Mouse (Mus musculus): ENCODE results near the gene Fam166b.
A peak's percentile ranks its signal among the peaks of the same experiment; 100 is the strongest.

Gene Fam166b

GRCm38 (mm10) chr4:43428180-43428861 lies 613 bp downstream of the Fam166b start:
- no peak for DNase-seq

GRCm38 (mm10) chr4:43427501-43428179 lies 1.3 kb downstream of the Fam166b start:
- no peak for DNase-seq

GRCm38 (mm10) chr4:43426487-43426886 lies 2.4 kb downstream of the Fam166b start:
- no peak for DNase-seq

- no peak for DNase-seq
These were observed 3.1 kb downstream of the Fam166b start for GRCm38 (mm10) chr4:43425648-43426380.

- DNase-seq = no peak
These were observed 3.7 kb downstream of the Fam166b start for GRCm38 (mm10) chr4:43425197-43425596.

GRCm38 (mm10) chr4:43424072-43424471 lies 4.9 kb downstream of the Fam166b start:
- DNase-seq = no peak

GRCm38 (mm10) chr4:43423267-43423934 lies 5.5 kb downstream of the Fam166b start:
- DNase-seq = peak; percentile 83 to 89

- no peak for DNase-seq
These were observed 7.2 kb downstream of the Fam166b start for GRCm38 (mm10) chr4:43421632-43422240.

GRCm38 (mm10) chr4:43420305-43420704 lies 8.6 kb downstream of the Fam166b start:
- peak; percentile 80 to 88 for DNase-seq

- no peak for DNase-seq
These were observed 9.1 kb downstream of the Fam166b start for GRCm38 (mm10) chr4:43419801-43420281.

- DNase-seq = peak; percentile 49 to 62
These were observed 9.8 kb downstream of the Fam166b start for GRCm38 (mm10) chr4:43418973-43419656.

- no peak for DNase-seq
These were observed 10.5 kb downstream of the Fam166b start for GRCm38 (mm10) chr4:43418450-43418849.

- DNase-seq = no peak
These were observed 11.5 kb downstream of the Fam166b start for GRCm38 (mm10) chr4:43417269-43418062.

GRCm38 (mm10) chr4:43416071-43416490 lies 12.9 kb downstream of the Fam166b start:
- no peak for DNase-seq

GRCm38 (mm10) chr4:43415221-43416070 lies 13.5 kb downstream of the Fam166b start:
- no peak for DNase-seq

- no peak for DNase-seq
These were observed 14.2 kb downstream of the Fam166b start for GRCm38 (mm10) chr4:43414761-43415160.

- DNase-seq = no peak
These were observed 21.6 kb downstream of the Fam166b start for GRCm38 (mm10) chr4:43407071-43407920.

- DNase-seq = peak; percentile 72 to 83
These were observed 22.6 kb downstream of the Fam166b start for GRCm38 (mm10) chr4:43406162-43406971.
